Mouse (Mus musculus) erythroblast, embryonic 14.5 days (primary cell): ENCODE results near the gene Apba1. TPM values are rescaled to one million over a fixed set of nuclear protein-coding genes. Genes with fewer than 3 reads are reported as not detected.

Experiments
- H3K27me3 ChIP-seq: 2 replicates; pipeline ENCODE4 v1.6.1; 2012; ENCODE audit warnings: inconsistent platforms; ENCODE audit not compliant: control insufficient read depth
- H3K36me3 ChIP-seq: 2 replicates; pipeline ENCODE4 v1.6.1; 2012; ENCODE audit warnings: mild to moderate bottlenecking, inconsistent platforms; ENCODE audit not compliant: control insufficient read depth
- H3K4me1 ChIP-seq: 2 replicates; pipeline ENCODE4 v1.6.1; 2012; ENCODE audit warnings: inconsistent platforms; ENCODE audit not compliant: control insufficient read depth
- H3K4me3 ChIP-seq: replicated peaks from 2 replicates; pipeline ENCODE3; 2012; ENCODE audit warnings: moderate library complexity, mild to moderate bottlenecking, inconsistent platforms
- H3K9me3 ChIP-seq: 2 replicates; pipeline ENCODE4 v1.6.1; 2012; ENCODE audit warnings: low read length, inconsistent platforms, mixed read lengths; ENCODE audit not compliant: control insufficient read depth
- GATA1 ChIP-seq: IDR thresholded peaks from 2 replicates; pipeline ENCODE4 v1.6.1; 2012; ENCODE audit warnings: low read length, inconsistent platforms, mixed read lengths
- TAL1 ChIP-seq: IDR thresholded peaks from 3 replicates; pipeline ENCODE4 v1.6.1; 2012; ENCODE audit warnings: low read length, inconsistent platforms, mixed read lengths
- polyA plus RNA-seq: library from polyadenylated mRNA; stranded (reverse); fragments of >175 nt; gene quantifications from 2 replicates; pipeline ENCODE4 v1.2.3, GENCODE M21; 2012

Gene Apba1
- polyA plus RNA-seq, 1 experiment = not detected

GRCm38 (mm10) chr19:23924057-23924456, 165.4 kb downstream of the Apba1 start:
- TF ChIP-seq TAL1 (no peak), GATA1 (no peak)
- Histone ChIP-seq H3K4me1 (no peaks in the 10 kb centered on the region), H3K27me3 (no peaks in the 10 kb centered on the region), H3K36me3 (no peaks in the 10 kb centered on the region), H3K4me3 (no peak overlapping the region), H3K9me3 (no peaks in the 10 kb centered on the region)

- Histone ChIP-seq H3K36me3 (no peaks in the 10 kb centered on the region), H3K4me3 (no peak overlapping the region), H3K4me1 (no peaks in the 10 kb centered on the region), H3K9me3 (no peaks in the 10 kb centered on the region), H3K27me3 (no peaks in the 10 kb centered on the region)
- TF ChIP-seq GATA1 (no peak), TAL1 (no peak)
These were observed 166.1 kb downstream of the Apba1 start for GRCm38 (mm10) chr19:23924791-23925190.

GRCm38 (mm10) chr19:23925541-23925940, 166.9 kb downstream of the Apba1 start:
- Histone ChIP-seq H3K4me3 (no peak overlapping the region), H3K27me3 (no peaks in the 10 kb centered on the region), H3K9me3 (no peaks in the 10 kb centered on the region), H3K4me1 (no peaks in the 10 kb centered on the region), H3K36me3 (no peaks in the 10 kb centered on the region)
- TF ChIP-seq TAL1 (no peak), GATA1 (no peak)

- Histone ChIP-seq H3K4me3 (no peak overlapping the region), H3K4me1 (no peaks in the 10 kb centered on the region), H3K9me3 (no peaks in the 10 kb centered on the region), H3K27me3 (no peaks in the 10 kb centered on the region), H3K36me3 (no peaks in the 10 kb centered on the region)
- TF ChIP-seq TAL1 (no peak), GATA1 (no peak)
These were observed 172.1 kb downstream of the Apba1 start for GRCm38 (mm10) chr19:23930826-23931225.

- Histone ChIP-seq H3K4me1 (no peaks in the 10 kb centered on the region), H3K36me3 (no peaks in the 10 kb centered on the region), H3K27me3 (no peaks in the 10 kb centered on the region), H3K9me3 (no peaks in the 10 kb centered on the region), H3K4me3 (no peak overlapping the region)
- TF ChIP-seq GATA1 (no peak), TAL1 (no peak)
These were observed 182.8 kb downstream of the Apba1 start for GRCm38 (mm10) chr19:23941422-23941949.

GRCm38 (mm10) chr19:23942886-23943285, 184.2 kb downstream of the Apba1 start:
- Histone ChIP-seq H3K27me3 (no peaks in the 10 kb centered on the region), H3K4me3 (no peak overlapping the region), H3K36me3 (no peaks in the 10 kb centered on the region), H3K9me3 (no peaks in the 10 kb centered on the region), H3K4me1 (no peaks in the 10 kb centered on the region)
- TF ChIP-seq GATA1 (no peak), TAL1 (no peak)

- Histone ChIP-seq H3K4me1 (no peaks in the 10 kb centered on the region), H3K27me3 (no peaks in the 10 kb centered on the region), H3K4me3 (no peak overlapping the region), H3K36me3 (no peaks in the 10 kb centered on the region), H3K9me3 (peaks cover 2% of the 10 kb centered on the region; the same call in 1 of the 2 replicates)
- no peak for TF ChIP-seq GATA1
- no peak for TF ChIP-seq TAL1
These were observed 187.5 kb downstream of the Apba1 start for GRCm38 (mm10) chr19:23946026-23946685.

- no peaks in the 10 kb centered on the region for H3K36me3 ChIP-seq
- H3K4me1 ChIP-seq = no peaks in the 10 kb centered on the region
- H3K27me3 ChIP-seq = no peaks in the 10 kb centered on the region
- peaks cover 2% of the 10 kb centered on the region; the same call in 1 of the 2 replicates for H3K9me3 ChIP-seq
- TF ChIP-seq GATA1 = no peak
- H3K4me3 ChIP-seq = no peak overlapping the region
These were observed 188.1 kb downstream of the Apba1 start for GRCm38 (mm10) chr19:23946751-23947150.

- Histone ChIP-seq H3K4me3 (no peak overlapping the region), H3K9me3 (peaks cover 2% of the 10 kb centered on the region; the same call in 1 of the 2 replicates)
These were observed 189.2 kb downstream of the Apba1 start for GRCm38 (mm10) chr19:23947871-23948270.

More at GRCm38 (mm10) chr19:23947871-23948270, 189.2 kb downstream of the Apba1 start:
- TF ChIP-seq GATA1 (no peak), TAL1 (no peak)
- H3K27me3 ChIP-seq = no peaks in the 10 kb centered on the region
- no peaks in the 10 kb centered on the region for H3K36me3 ChIP-seq
- H3K4me1 ChIP-seq = no peaks in the 10 kb centered on the region
